Mouse (Mus musculus) kidney, adult 2 months (tissue): ENCODE measurements around the gene Mocs3.

Experiments used
- CTCF ChIP-seq: fragments of 200-500 bp; conservative IDR thresholded peaks from 2 replicates; pipeline ENCODE4 v1.5.1; 2011; ENCODE audit warnings: low read depth, mild to moderate bottlenecking, control low read depth, low read length, moderate library complexity, mixed read lengths; ENCODE audit not compliant: insufficient read depth, insufficient read length
- POLR2A ChIP-seq: fragments of 200-500 bp; IDR thresholded peaks from one replicate; pipeline ENCODE4 v1.6.1; 2011; ENCODE audit warnings: low read depth, low read length, control low read depth

- TF ChIP-seq CTCF (no peak), POLR2A (no peak)
Measured at GRCm38 (mm10) chr2:168260124-168260523, 29.7 kb downstream of the Mocs3 start.
